Mouse (Mus musculus) midbrain, embryonic 13.5 days (tissue): ENCODE measurements around the gene Vcan. TPM values are rescaled to one million over a fixed set of nuclear protein-coding genes. Genes with fewer than 3 reads are reported as not detected.
A peak's percentile ranks its signal among the peaks of the same experiment; 100 is the strongest.

ENCODE experiments used
- ATAC-seq: fragments of 200-750 bp; cut with Nextera tagmentation; 2 replicates; pipeline ENCODE4 v1.8.0; 2017; ENCODE audit warnings: mild to moderate bottlenecking, moderate TSS enrichment, moderate library complexity
- H3K27ac ChIP-seq: fragments of 300-500 bp; sonication (generic); 2 replicates; pipeline ENCODE4 v1.5.1; 2015; ENCODE audit warnings: inconsistent platforms, mild to moderate bottlenecking, moderate library complexity
- H3K27me3 ChIP-seq: fragments of 300-500 bp; sonication (generic); 2 replicates; pipeline ENCODE4 v1.6.1; 2015; ENCODE audit warnings: mild to moderate bottlenecking, inconsistent platforms
- H3K36me3 ChIP-seq: fragments of 300-500 bp; sonication (generic); 2 replicates; pipeline ENCODE4 v1.6.1; 2015; ENCODE audit warnings: mild to moderate bottlenecking, inconsistent platforms
- H3K4me1 ChIP-seq: fragments of 300-500 bp; sonication (generic); replicated peaks from 2 replicates; pipeline ENCODE4 v1.6.1; 2015; ENCODE audit warnings: inconsistent platforms
- H3K4me2 ChIP-seq: fragments of 300-500 bp; sonication (generic); replicated peaks from 2 replicates; pipeline ENCODE4 v1.6.1; 2015; ENCODE audit warnings: moderate library complexity, mild to moderate bottlenecking, inconsistent platforms
- H3K4me3 ChIP-seq: fragments of 300-500 bp; sonication (generic); replicated peaks from 2 replicates; pipeline ENCODE4 v1.5.1; 2015; ENCODE audit warnings: mild to moderate bottlenecking, inconsistent platforms
- H3K9ac ChIP-seq: fragments of 300-500 bp; sonication (generic); replicated peaks from 2 replicates; pipeline ENCODE4 v1.6.1; 2015; ENCODE audit warnings: mild to moderate bottlenecking, inconsistent platforms
- H3K9me3 ChIP-seq: fragments of 300-500 bp; sonication (generic); 2 replicates; pipeline ENCODE4 v1.6.1; 2016; ENCODE audit warnings: mild to moderate bottlenecking, inconsistent platforms
- WGBS: fragments of 180-500 bp; shearing (Covaris S2); methylation state at CpG from one replicate; pipeline ENCODE4 v1.1.7; 2015; 5-methylcytosine and 5-hydroxymethylcytosine counted together
- polyA plus RNA-seq: library from polyadenylated mRNA; unstranded; fragments of >200 nt; fragmentation: Nextera tagmentation; extraction: Ambion mirVana; gene quantifications from 2 replicates; pipeline ENCODE4 v1.2.1, GENCODE M21; 2015

The Vcan gene
- polyA plus RNA-seq, 1 experiment from 2014 or later = 51.6 TPM

DNA sequence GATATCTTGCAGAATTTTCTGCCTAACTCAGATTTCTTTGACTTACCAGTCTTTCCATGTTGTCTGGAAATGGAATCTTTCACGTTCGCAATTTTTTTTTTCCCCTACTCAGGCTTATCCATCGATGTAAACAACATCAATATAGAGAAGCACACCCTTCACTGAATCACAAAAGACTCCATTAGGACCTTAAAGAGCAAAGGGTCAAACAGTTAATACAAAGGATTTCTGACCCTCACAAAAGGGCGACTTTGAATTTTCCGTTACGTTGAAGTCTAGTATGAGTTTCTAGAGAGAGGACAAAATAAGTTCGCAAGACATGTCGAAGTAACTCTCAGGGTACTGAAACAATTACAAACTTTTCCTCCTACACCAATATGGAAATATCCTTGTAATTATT is 892 bp upstream of the Vcan start:
- H3K27ac ChIP-seq = no peak overlapping the region
- H3K27me3 ChIP-seq = peaks cover 9% of the 10 kb centered on the region

DNA sequence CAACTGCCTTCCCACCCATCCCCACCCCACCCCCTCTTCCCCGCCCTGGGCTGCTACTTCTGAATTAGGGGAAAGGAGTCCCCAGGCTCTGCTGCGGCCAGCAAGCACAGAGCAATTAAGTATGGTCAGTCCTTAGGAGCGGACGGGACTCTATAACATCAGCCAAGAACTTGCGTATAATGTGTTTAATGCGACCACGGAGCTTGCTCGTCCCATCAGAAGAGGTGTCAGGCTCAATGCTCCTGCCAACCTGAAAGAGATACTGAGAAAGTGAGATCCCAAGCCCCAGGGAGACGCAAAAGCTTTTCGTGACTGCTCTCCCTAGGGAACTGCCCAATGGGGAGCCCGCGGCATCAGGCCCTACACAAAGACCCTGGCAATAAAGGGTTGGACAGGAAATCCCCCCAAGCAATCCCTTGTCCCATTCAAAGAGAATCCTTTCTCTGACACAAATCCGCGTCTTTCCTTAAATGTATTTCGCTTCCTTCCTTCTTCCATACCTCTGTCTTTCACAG is 434 bp upstream of the Vcan start:
- Histone ChIP-seq H3K4me3 (peak overlapping the region; percentile 69), H3K36me3 (no peaks in the 10 kb centered on the region), H3K27me3 (peaks cover 9% of the 10 kb centered on the region), H3K9me3 (no peaks in the 10 kb centered on the region), H3K4me1 (peaks cover 17% of the 10 kb centered on the region), H3K9ac (peak overlapping the region; percentile 75), H3K4me2 (peak overlapping the region; percentile 96), H3K27ac (peak overlapping the region; percentile 86)
- ATAC-seq = peak; percentile 0; the same call in 1 of the 2 replicates
- WGBS = under 1% methylated on average over 15 of the region's 15 CpGs

More for the DNA sequence above, 892 bp upstream of the Vcan start:
- H3K9me3 ChIP-seq = no peaks in the 10 kb centered on the region
- H3K9ac ChIP-seq = peak overlapping the region; percentile 75; the same call in 1 of the 2 replicates
- H3K36me3 ChIP-seq = no peaks in the 10 kb centered on the region
- peak overlapping the region; percentile 69 for H3K4me3 ChIP-seq
- peaks cover 16% of the 10 kb centered on the region for H3K4me1 ChIP-seq
- H3K4me2 ChIP-seq = peak overlapping the region; percentile 96
- no peak for ATAC-seq
- WGBS = under 1% methylated on average over 8 of the region's 8 CpGs

DNA sequence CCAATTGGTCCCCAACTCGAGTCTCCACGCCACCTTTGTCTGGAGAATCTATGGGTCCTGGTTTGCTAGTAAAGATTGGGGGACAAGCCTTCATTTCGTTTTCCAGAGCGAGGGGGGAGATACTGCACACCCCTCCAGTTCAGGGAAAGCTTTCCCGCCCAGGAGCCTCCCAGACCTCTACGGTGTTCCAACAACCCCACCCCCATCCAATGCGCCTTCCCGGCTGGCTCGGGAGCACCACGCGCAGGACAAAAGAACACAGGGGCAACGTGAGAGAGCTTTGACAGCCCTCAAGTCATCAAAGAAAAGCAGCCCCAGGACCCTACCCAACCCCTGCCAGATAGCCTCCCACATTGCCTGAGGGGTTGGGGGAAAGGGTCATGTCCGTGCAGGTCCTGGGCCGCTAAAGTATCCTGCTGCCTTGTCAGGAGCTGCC is 1.2 kb downstream of the Vcan start:
- WGBS = under 1% methylated on average over 14 of the region's 14 CpGs
- Histone ChIP-seq H3K36me3 (no peaks in the 10 kb centered on the region), H3K4me1 (peaks cover 17% of the 10 kb centered on the region), H3K27me3 (peaks cover 9% of the 10 kb centered on the region), H3K9me3 (no peaks in the 10 kb centered on the region), H3K27ac (peak overlapping the region; percentile 86), H3K4me3 (peak overlapping the region; percentile 69), H3K9ac (peak overlapping the region; percentile 75), H3K4me2 (peak overlapping the region; percentile 96)
- peak; percentile 49 for ATAC-seq

DNA sequence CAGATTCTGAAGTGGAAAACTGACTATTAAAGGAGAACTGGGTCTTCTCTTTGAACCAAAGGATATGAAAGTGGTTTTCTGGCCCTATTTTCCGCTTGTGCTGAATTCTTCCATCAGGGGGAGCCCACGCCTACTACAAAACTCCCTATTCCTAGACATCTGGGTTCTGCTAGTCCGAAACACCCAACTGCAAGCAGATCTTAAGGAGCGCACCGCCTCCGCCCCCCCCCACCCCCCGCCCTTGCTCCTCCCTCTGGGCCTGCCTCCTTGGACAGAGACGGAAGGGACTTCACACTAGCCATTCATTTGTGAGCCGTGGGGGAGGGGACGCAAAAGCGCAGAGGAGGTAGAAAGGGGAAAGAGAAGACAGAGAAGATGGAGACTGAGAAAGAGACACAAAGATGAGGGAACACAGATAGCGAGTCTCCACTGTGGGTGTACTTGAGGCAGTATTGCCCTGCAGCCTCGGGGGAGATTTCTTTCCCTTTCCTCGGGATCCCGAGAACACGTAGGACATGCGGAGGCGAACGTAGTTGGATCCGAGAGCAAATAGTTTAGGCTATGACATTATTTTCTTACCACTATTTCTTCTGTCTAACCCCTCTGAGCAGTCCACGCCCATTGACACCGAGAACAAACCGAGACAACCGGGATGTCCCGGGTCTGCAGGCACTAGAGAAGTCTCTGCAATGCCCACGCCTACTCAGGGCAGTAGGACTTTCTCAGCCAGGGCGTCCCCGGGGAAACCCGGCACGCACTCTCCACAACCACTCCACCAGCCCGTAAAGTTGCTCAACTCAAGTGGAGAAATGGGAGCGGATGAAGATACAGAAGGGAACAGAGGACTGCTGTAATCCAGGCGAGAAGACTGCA is 1.8 kb downstream of the Vcan start:
- Histone ChIP-seq H3K4me2 (peak overlapping the region; percentile 96), H3K4me3 (peak overlapping the region; percentile 69), H3K4me1 (peaks cover 17% of the 10 kb centered on the region), H3K27ac (peak overlapping the region; percentile 86), H3K9me3 (no peaks in the 10 kb centered on the region), H3K9ac (peak overlapping the region; percentile 75), H3K36me3 (no peaks in the 10 kb centered on the region), H3K27me3 (peaks cover 9% of the 10 kb centered on the region)
- peak; percentile 88 for ATAC-seq
- WGBS = 0% methylated on average over 33 of the region's 33 CpGs

DNA sequence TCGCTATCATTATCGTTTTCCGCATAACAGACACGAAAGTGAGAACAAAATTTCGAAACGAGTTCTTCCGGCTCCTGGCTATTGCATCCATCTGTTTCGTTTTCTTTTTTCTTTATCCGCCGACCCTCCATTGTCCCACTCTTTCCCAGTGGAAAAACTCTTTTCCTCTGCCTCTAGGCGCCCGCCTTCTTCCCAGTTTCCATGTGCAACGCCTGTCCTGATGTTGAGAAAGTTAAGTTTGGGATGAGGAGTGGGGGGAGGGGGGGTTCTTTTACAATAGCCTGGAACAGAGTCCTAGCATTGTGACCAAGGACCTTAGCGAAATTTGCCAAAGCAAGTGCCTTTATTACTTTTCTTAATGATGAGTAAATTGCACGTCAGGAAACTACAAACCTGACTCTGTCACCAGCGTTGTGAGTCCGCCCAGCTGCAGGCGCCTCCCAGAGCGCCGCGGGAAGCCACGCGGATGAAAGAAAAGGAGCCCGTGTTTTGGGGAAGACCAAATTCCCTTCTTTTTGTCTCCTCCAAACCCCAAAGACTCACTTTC is 2.5 kb downstream of the Vcan start:
- Histone ChIP-seq H3K36me3 (no peaks in the 10 kb centered on the region), H3K4me1 (peaks cover 21% of the 10 kb centered on the region), H3K27ac (peak overlapping the region; percentile 86), H3K27me3 (peaks cover 9% of the 10 kb centered on the region), H3K9ac (peak overlapping the region; percentile 75), H3K4me3 (peak overlapping the region; percentile 69), H3K9me3 (no peaks in the 10 kb centered on the region), H3K4me2 (peak overlapping the region; percentile 96)
- under 1% methylated on average over 24 of the region's 24 CpGs for WGBS
- ATAC-seq = peak; percentile 24; the same call in 1 of the 2 replicates

DNA sequence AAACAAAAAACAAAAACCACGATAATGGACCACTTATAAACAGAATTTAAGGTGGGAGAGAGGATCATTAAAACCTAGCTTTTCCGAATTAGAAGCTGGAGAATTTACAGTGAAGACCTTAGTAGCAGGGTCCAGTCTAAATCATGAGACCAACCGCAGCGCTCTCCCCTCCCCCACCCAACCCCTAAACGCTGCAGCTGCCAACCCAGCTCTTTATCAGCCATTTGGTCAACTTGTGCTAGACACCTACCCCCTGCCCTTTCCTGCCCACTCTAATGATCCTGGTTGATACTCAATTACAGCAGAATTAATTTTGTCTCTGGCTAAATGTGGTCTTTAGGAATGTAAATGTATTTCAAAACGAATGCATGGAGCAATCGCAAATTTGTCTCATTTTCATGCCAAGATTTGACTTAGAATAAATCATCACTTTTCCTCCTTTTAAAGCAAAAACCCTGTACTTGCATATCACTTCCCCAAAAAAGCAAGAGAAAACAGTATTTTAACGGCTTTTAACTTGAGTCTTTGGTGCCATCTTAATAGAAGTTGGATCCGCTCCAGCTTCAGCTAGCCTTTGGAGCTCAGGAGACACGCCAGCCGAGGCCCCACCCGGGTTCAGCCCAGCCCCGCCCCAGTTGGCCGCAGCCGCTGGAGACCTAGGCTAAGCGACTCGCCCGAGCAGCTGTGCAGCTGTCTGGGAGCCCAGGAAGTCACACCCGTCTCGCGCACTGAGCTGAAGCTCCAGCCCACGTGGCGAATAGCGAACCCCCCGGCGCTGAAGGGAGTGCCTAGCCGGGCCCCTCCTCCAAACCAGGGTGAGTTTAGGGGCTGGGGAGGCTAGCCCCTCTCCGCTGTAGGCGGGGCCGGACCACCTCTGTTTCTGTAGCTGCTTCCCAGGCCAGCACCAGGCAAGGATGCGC is 3.3 kb downstream of the Vcan start:
- WGBS = 1% methylated on average over 29 of the region's 31 CpGs
- peaks cover 9% of the 10 kb centered on the region for H3K27me3 ChIP-seq
- no peaks in the 10 kb centered on the region for H3K36me3 ChIP-seq
- H3K27ac ChIP-seq = peak overlapping the region; percentile 72
- ATAC-seq = peak; percentile 51
- peak overlapping the region; percentile 69 for H3K4me3 ChIP-seq
- H3K4me2 ChIP-seq = peak overlapping the region; percentile 96
- H3K9me3 ChIP-seq = no peaks in the 10 kb centered on the region
- H3K4me1 ChIP-seq = peaks cover 21% of the 10 kb centered on the region
- peak overlapping the region; percentile 75 for H3K9ac ChIP-seq

DNA sequence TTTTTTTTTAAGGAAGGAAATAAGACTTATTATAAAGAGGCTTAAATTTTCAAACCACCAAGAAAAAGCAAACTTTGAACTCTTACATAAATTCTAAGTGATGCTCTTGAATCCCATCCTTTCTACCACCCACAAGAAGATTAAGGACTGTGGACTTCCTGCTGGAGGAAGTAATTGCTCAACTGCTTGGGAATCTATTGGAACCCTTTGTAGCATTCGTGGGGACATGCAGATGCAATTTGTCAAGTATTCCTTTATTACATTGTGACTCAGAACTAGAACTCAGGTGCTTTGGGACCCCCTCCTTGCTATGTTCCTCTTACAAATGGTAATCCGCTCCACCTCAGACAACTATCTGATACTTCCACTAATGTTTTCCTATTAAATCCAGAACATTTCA is 4.0 kb downstream of the Vcan start:
- Histone ChIP-seq H3K4me1 (peaks cover 21% of the 10 kb centered on the region), H3K36me3 (no peaks in the 10 kb centered on the region), H3K27me3 (peaks cover 2% of the 10 kb centered on the region; the same call in 1 of the 2 replicates), H3K4me2 (peak overlapping the region; percentile 96), H3K9ac (no peak overlapping the region), H3K4me3 (peak overlapping the region; percentile 69; the same call in 1 of the 2 replicates), H3K27ac (no peak overlapping the region), H3K9me3 (no peaks in the 10 kb centered on the region)
- 35% methylated on average over 2 of the region's 2 CpGs for WGBS
- no peak for ATAC-seq

DNA sequence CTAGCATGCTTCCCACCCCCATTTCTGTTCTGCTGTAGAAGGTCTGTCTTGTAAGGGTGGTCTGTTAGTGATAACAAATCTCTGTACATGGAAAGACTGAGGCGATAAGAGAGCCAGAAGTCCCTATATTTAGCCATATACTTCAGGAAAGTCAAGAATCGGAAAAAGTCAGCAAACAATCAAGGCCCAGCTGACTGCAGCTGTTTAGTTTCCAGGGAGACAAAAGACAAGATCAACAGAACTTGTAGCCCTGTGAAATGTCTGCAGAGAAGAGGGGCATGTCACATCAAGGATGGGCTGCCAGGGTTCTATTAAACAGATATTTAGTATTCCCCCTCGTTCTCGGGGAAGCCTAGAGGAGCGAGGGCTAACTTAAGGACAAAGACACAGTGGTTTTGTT is 7.2 kb downstream of the Vcan start:
- Histone ChIP-seq H3K27ac (no peak overlapping the region), H3K4me3 (no peak overlapping the region), H3K9me3 (no peaks in the 10 kb centered on the region), H3K27me3 (no peaks in the 10 kb centered on the region), H3K4me1 (peaks cover 16% of the 10 kb centered on the region), H3K36me3 (no peaks in the 10 kb centered on the region), H3K4me2 (no peak overlapping the region), H3K9ac (no peak overlapping the region)
- WGBS = 69% methylated on average over 5 of the region's 5 CpGs
- ATAC-seq = no peak

DNA sequence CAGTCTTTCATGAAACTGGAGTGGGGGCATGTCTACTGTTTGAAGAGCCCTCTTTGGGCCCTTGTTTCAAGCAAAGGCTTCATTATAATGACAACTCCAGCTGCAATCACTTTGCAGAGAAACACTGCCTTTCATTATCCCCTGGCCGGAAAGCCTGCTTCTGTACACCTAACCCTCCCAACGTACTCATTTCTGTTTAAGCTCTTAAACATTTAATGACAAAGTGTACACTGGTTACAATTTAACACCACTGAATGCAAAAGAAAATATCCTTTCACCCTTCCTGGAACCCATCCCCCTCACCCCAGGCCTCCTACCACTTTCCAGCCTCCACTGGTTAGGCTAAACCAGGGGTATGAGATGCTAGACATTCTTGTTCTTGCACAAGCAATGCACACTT is 15.8 kb downstream of the Vcan start:
- 83% methylated on average over 2 of the region's 2 CpGs for WGBS
- Histone ChIP-seq H3K4me2 (no peak overlapping the region), H3K4me3 (no peak overlapping the region), H3K9ac (no peak overlapping the region), H3K27me3 (no peaks in the 10 kb centered on the region), H3K36me3 (peaks cover 17% of the 10 kb centered on the region), H3K27ac (no peak overlapping the region), H3K9me3 (no peaks in the 10 kb centered on the region), H3K4me1 (no peaks in the 10 kb centered on the region)
- ATAC-seq = no peak

DNA sequence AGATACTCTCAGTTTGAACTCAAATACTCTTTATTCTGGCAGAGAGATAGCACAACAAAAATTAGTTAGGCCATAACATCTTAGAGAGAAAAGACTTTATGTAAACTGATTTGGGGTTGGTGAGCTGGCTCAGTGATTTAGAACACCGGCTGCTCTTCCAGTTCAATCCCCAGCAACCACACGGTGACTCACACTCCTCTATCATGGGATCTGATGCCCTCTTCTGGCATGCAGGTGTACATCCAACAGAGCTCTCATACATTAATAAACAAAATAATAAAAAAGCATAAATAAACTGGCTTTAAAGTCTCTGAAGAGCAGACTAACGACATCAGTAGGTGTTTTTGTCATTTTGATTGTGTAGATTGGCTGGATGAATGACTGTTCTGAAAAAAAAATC is 21.8 kb downstream of the Vcan start:
- Histone ChIP-seq H3K4me3 (no peak overlapping the region), H3K27ac (no peak overlapping the region), H3K9ac (no peak overlapping the region), H3K9me3 (no peaks in the 10 kb centered on the region), H3K4me1 (no peaks in the 10 kb centered on the region), H3K27me3 (no peaks in the 10 kb centered on the region), H3K36me3 (peaks cover 17% of the 10 kb centered on the region), H3K4me2 (no peak overlapping the region)
- no peak for ATAC-seq
- WGBS = 65% methylated on average over 3 of the region's 3 CpGs

DNA sequence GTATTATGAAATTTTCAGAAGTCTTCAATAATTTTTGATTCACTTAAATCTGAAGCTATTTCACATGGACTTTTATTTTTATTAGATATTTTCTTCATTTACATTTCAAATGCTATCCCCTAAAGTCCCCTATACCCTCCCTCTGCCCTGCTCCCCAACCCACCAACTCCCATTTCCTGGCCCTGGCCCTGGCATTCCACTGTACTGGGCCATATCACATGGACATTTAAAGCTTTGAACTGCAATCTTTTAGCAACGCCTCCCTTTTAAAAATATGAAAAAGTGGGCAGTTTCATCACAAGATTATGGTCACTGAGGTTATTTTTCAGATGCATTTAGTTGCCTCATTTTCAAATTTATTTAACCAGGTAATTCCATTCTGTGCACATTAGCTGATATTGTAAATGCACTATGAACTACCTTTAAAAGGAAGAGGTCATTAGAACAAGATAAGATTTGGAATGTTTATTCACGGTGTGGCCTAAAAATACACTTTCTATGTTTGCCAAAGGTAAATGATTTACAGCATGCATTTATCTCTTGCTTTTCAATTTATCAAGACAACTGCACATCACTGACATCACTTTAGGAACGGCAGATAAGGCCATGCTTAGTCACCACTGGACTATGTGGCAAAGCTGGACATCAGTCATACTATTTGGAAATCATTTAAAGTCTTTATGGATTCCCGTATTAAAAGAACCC is 32.7 kb downstream of the Vcan start:
- 93% methylated on average over 4 of the region's 4 CpGs for WGBS
- Histone ChIP-seq H3K36me3 (peaks cover 19% of the 10 kb centered on the region), H3K4me2 (no peak overlapping the region), H3K27me3 (no peaks in the 10 kb centered on the region), H3K4me3 (no peak overlapping the region), H3K9ac (no peak overlapping the region), H3K27ac (no peak overlapping the region), H3K4me1 (no peaks in the 10 kb centered on the region), H3K9me3 (no peaks in the 10 kb centered on the region)
- ATAC-seq = no peak
